Mouse (Mus musculus) C2C12 (cell line): Measurements from ENCODE around the gene Rapgef2.

Experiments used
- MYOD1 ChIP-seq: IDR thresholded peaks from one replicate; pipeline ENCODE4 v1.6.1; 2011; ENCODE audit warnings: low read depth; ENCODE audit not compliant: control insufficient read depth, insufficient read length
- USF1 ChIP-seq: IDR thresholded peaks from one replicate; pipeline ENCODE4 v1.6.1; 2011; ENCODE audit warnings: low read depth, mild to moderate bottlenecking, control low read depth, moderate library complexity

DNA sequence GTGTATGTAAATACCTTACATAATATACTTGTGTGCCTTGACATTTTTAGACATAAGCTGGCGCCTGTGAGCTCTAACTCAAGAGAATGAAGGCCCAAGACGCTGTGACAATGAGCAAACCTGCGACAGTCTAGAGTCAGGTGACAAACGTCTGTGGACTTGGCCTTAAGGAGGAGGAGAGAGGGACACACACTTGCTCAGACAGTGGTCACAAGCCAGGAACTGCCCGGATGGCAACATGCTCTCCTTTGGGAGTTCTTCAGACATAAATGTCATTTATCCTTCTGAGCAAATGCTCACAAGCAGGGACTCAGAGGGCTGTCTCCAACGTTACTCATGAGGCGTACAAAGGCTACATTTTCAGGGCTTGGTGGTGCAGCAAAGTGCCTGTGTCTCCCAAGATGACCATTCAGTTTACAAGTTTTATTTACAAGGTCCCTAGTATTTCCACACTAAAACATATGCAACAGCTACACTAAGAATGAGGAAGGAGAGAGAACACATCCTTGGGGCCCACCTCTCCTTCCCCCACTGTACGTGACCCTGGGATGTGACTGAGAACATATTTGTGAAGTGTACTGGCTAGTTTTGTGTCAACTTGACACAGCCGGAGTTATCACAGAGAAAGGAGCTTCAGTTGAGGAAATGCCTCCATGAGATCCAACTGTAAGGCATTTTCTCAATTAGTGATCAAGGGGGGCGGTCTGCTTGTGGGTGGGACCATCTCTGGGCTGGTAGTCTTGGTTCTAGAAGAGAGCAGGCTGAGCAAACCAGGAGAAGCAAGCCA lies 67.0 kb downstream of the Rapgef2 start:
- TF ChIP-seq USF1: no peak
- TF ChIP-seq MYOD1: no peak
